Mouse (Mus musculus): ENCODE data around the gene Lctl. TPM values are rescaled to one million over a fixed set of nuclear protein-coding genes. Genes with fewer than 3 reads are reported as not detected.

The Lctl gene
- polyA plus RNA-seq (2012; ENCODE audit: insufficient read depth, insufficient read length, low replicate concordance, missing spikeins) = not detected in 2 replicates

- Histone ChIP-seq H3K4me1 (ENCODE audit: control insufficient read depth, insufficient read depth, low read length) (no peaks in the 10 kb centered on the region), H3K27ac (ENCODE audit: insufficient read depth, low read depth, low read length) (no peak within 1 kb of the TSS), H3K4me3 (ENCODE audit: insufficient read depth, low read depth, low read length) (no peak within 1 kb of the TSS)
- TF ChIP-seq POLR2A (IDR thresholded peaks at IDR 0.05; ENCODE audit: insufficient read depth, low read depth, low read length) (no peak), CTCF (IDR thresholded peaks at IDR 0.05; ENCODE audit: insufficient read depth, low read depth, low read length) (no peak)
- WGBS = 67% methylated on average over 3 of the region's 3 CpGs
These were observed at the start of gene Lctl for GRCm38 (mm10) chr9:64116876-64117275. Gene Lctl, plus strand, starts transcription at chr9:64117147.

DNA sequence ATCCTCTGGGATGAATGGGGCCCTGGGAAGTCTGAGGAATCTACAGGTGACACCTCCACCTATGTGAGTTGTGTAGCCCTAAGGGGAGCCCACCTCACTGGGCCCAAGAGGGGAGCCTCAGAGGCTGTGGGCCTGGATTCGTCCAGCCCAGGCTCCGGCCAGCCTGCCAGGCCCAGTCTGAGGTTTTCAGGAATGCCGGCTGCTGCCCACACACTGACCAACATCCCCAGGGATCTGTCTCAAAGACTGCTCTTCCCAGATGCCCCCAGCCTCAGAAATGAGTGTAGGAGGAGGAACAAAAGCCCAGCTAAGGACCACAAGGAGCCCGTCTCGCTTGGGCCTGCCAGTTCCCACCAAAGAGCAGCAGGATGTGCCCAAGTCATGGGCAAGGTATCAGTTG, 49.2 kb upstream of the Lctl start:
- 97% methylated on average over 5 of the region's 5 CpGs for WGBS
- Histone ChIP-seq H3K4me1 (ENCODE audit: control insufficient read depth, insufficient read depth, low read length) (peaks cover 6% of the 10 kb centered on the region; the same call in 1 of the 2 replicates), H3K27ac (ENCODE audit: insufficient read depth, low read depth, low read length) (no peak overlapping the region), H3K4me3 (ENCODE audit: insufficient read depth, low read depth, low read length) (no peak overlapping the region)
- TF ChIP-seq POLR2A (IDR thresholded peaks at IDR 0.05; ENCODE audit: insufficient read depth, low read depth, low read length) (no peak), CTCF (IDR thresholded peaks at IDR 0.05; ENCODE audit: insufficient read depth, low read depth, low read length) (no peak)

DNA sequence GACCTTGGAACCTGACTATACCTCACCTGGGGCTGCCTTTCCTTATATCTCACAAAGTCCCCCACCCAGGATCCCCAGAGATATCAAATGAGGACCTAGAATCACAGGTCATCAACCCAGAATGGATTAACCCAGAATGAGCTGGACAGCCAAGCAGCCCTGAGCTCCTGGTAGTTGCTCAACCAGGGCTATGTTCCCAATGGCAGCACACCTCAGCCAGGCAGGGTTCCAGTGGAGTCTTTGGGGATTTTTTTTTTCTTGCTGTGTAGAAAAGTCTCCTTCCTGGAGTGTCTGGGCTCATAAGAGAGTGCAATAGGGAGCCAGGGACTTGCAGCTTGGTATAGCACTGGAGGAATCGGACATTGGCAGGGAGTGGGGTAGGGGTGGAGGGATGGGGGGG, 48.4 kb upstream of the Lctl start:
- TF ChIP-seq POLR2A (IDR thresholded peaks at IDR 0.05; ENCODE audit: insufficient read depth, low read depth, low read length) (no peak), CTCF (IDR thresholded peaks at IDR 0.05; ENCODE audit: insufficient read depth, low read depth, low read length) (no peak)
- WGBS = 100% methylated on average over 1 of the region's 1 CpGs
- H3K27ac ChIP-seq (ENCODE audit: insufficient read depth, low read depth, low read length) = no peak overlapping the region
- no peak overlapping the region for H3K4me3 ChIP-seq (ENCODE audit: insufficient read depth, low read depth, low read length)
- H3K4me1 ChIP-seq (ENCODE audit: control insufficient read depth, insufficient read depth, low read length) = peaks cover 6% of the 10 kb centered on the region; the same call in 1 of the 2 replicates

GRCm38 (mm10) chr9:64069131-64069530, 47.8 kb upstream of the Lctl start:
- Histone ChIP-seq H3K4me3 (ENCODE audit: insufficient read depth, low read depth, low read length) (no peak overlapping the region), H3K27ac (ENCODE audit: insufficient read depth, low read depth, low read length) (no peak overlapping the region), H3K4me1 (ENCODE audit: control insufficient read depth, insufficient read depth, low read length) (peaks cover 6% of the 10 kb centered on the region; the same call in 1 of the 2 replicates)
- TF ChIP-seq POLR2A (IDR thresholded peaks at IDR 0.05; ENCODE audit: insufficient read depth, low read depth, low read length) (no peak), CTCF (IDR thresholded peaks at IDR 0.05; ENCODE audit: insufficient read depth, low read depth, low read length) (no peak)
- 90% methylated on average over 5 of the region's 5 CpGs for WGBS

DNA sequence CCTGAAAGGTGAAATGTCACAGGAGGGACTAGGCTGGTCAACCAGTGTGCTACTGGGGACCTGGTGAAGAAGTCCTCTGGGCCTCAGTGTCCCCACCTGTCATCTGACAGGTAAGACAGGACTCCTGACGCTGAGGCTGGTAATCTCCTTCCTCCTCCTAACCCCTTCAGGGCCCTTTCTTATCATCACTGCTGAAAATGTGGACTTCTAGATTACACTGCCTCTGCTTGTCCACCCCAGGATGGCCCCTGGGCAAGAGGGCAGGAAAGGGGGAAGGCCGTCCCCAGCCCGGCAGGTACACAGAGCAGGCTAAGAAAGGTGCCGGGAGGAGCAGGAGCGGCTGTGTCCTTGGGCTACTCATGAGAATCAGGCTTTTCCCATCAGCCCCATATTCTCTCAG, 46.3 kb upstream of the Lctl start:
- 99% methylated on average over 5 of the region's 5 CpGs for WGBS
- no peak overlapping the region for H3K27ac ChIP-seq (ENCODE audit: insufficient read depth, low read depth, low read length)
- peaks cover 6% of the 10 kb centered on the region; the same call in 1 of the 2 replicates for H3K4me1 ChIP-seq (ENCODE audit: control insufficient read depth, insufficient read depth, low read length)
- TF ChIP-seq CTCF (IDR thresholded peaks at IDR 0.05; ENCODE audit: insufficient read depth, low read depth, low read length) (no peak), POLR2A (IDR thresholded peaks at IDR 0.05; ENCODE audit: insufficient read depth, low read depth, low read length) (no peak)
- no peak overlapping the region for H3K4me3 ChIP-seq (ENCODE audit: insufficient read depth, low read depth, low read length)

DNA sequence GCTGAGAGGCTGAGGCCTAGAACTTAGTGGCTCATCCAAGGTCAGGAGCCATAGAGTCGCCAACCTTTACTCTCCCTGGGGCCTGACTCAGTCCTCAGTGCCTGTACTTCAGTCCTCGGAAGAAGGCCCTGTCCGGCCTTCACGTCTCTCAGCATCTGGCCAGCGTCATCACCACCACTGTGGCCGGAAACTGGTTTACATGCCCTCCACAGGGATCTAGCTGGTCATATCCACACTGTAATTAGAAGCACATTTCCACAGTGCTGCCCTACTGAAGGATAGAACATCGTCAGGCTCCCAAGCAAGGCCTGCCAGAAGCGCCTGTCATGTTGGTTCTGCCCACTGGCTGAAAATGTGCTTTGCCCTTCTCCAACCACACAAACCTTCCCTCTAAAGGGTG, 42.1 kb upstream of the Lctl start:
- H3K27ac ChIP-seq (ENCODE audit: insufficient read depth, low read depth, low read length) = no peak overlapping the region
- WGBS = 87% methylated on average over 8 of the region's 8 CpGs
- no peaks in the 10 kb centered on the region for H3K4me1 ChIP-seq (ENCODE audit: control insufficient read depth, insufficient read depth, low read length)
- H3K4me3 ChIP-seq (ENCODE audit: insufficient read depth, low read depth, low read length) = no peak overlapping the region
- TF ChIP-seq POLR2A (IDR thresholded peaks at IDR 0.05; ENCODE audit: insufficient read depth, low read depth, low read length) (no peak), CTCF (IDR thresholded peaks at IDR 0.05; ENCODE audit: insufficient read depth, low read depth, low read length) (no peak)

DNA sequence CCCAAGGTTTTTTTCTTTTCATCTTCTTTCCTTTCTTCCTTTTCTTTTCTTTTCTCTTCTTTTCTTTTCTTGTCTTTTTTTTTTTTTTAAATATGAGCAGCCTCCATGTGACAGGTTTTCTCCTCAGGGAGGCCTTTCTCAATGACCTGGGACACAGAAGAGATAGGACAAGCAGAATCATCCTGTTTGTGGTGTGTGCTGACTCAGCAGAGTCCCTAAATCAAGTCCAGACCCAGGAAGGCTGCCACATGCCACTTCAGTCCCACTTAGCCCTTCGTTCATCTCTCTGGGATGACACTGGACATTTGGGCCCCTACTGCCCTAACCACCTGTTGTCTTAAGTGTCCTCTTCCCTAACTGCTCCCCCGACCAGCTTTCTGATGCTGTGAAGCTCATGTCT, 40.5 kb upstream of the Lctl start:
- WGBS = 85% methylated on average over 2 of the region's 2 CpGs
- TF ChIP-seq POLR2A (IDR thresholded peaks at IDR 0.05; ENCODE audit: insufficient read depth, low read depth, low read length) (no peak), CTCF (IDR thresholded peaks at IDR 0.05; ENCODE audit: insufficient read depth, low read depth, low read length) (no peak)
- H3K4me1 ChIP-seq (ENCODE audit: control insufficient read depth, insufficient read depth, low read length) = no peaks in the 10 kb centered on the region
- no peak overlapping the region for H3K27ac ChIP-seq (ENCODE audit: insufficient read depth, low read depth, low read length)
- H3K4me3 ChIP-seq (ENCODE audit: insufficient read depth, low read depth, low read length) = no peak overlapping the region

DNA sequence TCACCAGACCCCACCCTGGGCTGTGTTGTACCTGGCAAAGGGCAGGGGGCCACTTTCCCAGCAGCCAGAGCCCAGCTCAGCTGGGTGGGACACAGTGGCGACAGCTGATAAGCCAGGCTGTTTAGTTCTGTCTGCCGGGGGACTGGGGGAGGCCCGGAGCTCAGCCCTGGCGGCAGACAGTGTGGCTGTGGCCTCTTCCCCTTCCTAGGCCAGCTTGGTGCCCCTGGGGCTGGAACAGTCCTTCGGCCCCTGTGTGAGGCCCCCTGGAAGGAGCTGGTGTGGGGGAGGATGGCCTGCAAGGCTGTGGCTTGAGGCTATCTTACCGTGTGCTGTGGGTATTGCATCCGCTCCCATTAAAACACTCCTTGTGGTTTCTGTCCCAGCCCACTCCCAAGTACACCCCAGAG, 38.6 kb upstream of the Lctl start:
- WGBS = 74% methylated on average over 7 of the region's 7 CpGs

DNA sequence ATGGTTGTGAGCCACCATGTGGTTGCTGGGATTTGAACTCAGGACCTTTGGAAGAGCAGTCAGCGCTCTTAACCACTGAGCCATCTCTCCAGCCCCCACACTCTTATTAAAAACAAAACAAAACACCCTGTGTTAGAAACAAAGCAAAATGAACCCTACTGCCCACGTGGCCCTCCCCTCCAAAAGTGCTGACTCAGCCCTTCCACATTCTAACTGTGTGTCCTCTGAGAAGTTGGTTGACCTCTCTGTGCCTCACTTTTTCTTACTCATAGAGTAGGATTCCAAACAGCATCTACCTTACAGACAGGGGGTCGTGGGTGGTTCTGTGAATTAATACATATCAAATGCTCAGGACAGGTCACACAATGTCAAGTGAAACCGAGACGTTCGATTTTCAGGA, 37.0 kb upstream of the Lctl start:
- WGBS = 86% methylated on average over 6 of the region's 6 CpGs
- TF ChIP-seq POLR2A (IDR thresholded peaks at IDR 0.05; ENCODE audit: insufficient read depth, low read depth, low read length) = no peak
- TF ChIP-seq CTCF (IDR thresholded peaks at IDR 0.05; ENCODE audit: insufficient read depth, low read depth, low read length) = no peak

More for the DNA sequence above, 38.6 kb upstream of the Lctl start:
- TF ChIP-seq POLR2A (IDR thresholded peaks at IDR 0.05; ENCODE audit: insufficient read depth, low read depth, low read length) = no peak
- TF ChIP-seq CTCF (IDR thresholded peaks at IDR 0.05; ENCODE audit: insufficient read depth, low read depth, low read length) = no peak
- Histone ChIP-seq H3K27ac (ENCODE audit: insufficient read depth, low read depth, low read length) (no peak overlapping the region), H3K4me3 (ENCODE audit: insufficient read depth, low read depth, low read length) (no peak overlapping the region), H3K4me1 (ENCODE audit: control insufficient read depth, insufficient read depth, low read length) (no peaks in the 10 kb centered on the region)

DNA sequence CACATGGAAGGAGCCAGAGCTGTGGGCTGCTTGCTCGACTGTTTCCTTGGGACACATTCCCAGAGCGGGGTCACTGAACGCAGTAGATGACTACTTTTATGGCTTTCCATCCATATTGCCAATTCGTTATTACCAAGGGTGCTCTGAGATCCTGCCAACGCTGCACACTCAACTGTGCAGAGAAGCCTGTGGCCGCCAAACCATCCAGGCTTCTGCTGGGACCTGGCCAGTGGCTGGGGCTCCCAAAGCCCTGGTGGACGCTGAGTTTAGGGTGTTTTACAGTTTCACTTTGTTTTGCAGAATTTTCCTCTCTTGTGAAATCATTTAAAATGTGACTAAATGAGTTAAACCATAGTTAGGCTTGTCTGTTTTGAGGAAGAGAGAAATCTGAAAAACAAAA, 32.7 kb upstream of the Lctl start:
- H3K4me3 ChIP-seq (ENCODE audit: insufficient read depth, low read depth, low read length) = no peak overlapping the region
- no peak overlapping the region for H3K27ac ChIP-seq (ENCODE audit: insufficient read depth, low read depth, low read length)
- WGBS = 47% methylated on average over 7 of the region's 7 CpGs
- H3K4me1 ChIP-seq (ENCODE audit: control insufficient read depth, insufficient read depth, low read length) = peaks cover 9% of the 10 kb centered on the region
- TF ChIP-seq POLR2A (IDR thresholded peaks at IDR 0.05; ENCODE audit: insufficient read depth, low read depth, low read length) = no peak
- no peak for TF ChIP-seq CTCF (IDR thresholded peaks at IDR 0.05; ENCODE audit: insufficient read depth, low read depth, low read length)

More for the DNA sequence above, 37.0 kb upstream of the Lctl start:
- Histone ChIP-seq H3K27ac (ENCODE audit: insufficient read depth, low read depth, low read length) (no peak overlapping the region), H3K4me3 (ENCODE audit: insufficient read depth, low read depth, low read length) (no peak overlapping the region), H3K4me1 (ENCODE audit: control insufficient read depth, insufficient read depth, low read length) (peaks cover 5% of the 10 kb centered on the region)
